Mouse (Mus musculus): ENCODE measurements around the gene Gm19402. TPM values are rescaled to one million over a fixed set of nuclear protein-coding genes. Genes with fewer than 3 reads are reported as not detected.

The Gm19402 gene
- polyA plus RNA-seq, 1 experiment from 2014 or later, result not detected

DNA sequence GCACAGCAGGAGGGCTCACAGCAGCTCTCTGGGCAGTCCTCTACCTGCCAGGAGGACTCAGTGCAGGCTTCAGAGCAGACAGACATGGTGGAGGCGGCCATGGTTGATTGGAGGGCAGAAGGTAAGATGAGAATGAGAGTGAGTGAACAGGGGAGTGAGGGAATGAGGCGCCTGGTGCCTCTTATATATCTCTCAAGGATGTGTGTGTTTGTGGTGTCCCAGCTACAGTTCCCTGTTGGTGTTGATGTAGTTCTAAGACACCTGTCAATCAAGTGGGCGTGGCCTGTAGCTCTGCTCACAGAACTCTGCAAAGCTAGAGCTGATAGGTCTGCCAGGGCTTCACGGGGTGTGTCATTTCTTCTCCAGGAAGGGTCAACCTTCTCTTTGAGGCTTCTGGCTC, 6.6 kb upstream of the Gm19402 start, which contains the start of gene Gm9508:
Gene Gm9508, minus strand, starts transcription at position 101 of the 400 bp plus-strand sequence.
- ATAC-seq (ENCODE audit: low FRiP score), result no peak
- H3K27me3 ChIP-seq, result 0 out of 2 replicates have a peak, but pooled peaks cover 5% of the 10 kb centered on the region
- 40% methylated on average over 4 of the region's 4 CpGs for WGBS
- H3K4me2 ChIP-seq (replicated peaks), result no peak within 1 kb of the TSS
- H3K9me3 ChIP-seq (replicated peaks), result 0 out of 2 replicates have a peak, but pooled peaks cover 3% of the 10 kb centered on the region
- no peak within 1 kb of the TSS for H3K9ac ChIP-seq
- peaks cover 4% of the 10 kb centered on the region for H3K4me1 ChIP-seq
- H3K36me3 ChIP-seq, result no peaks in the 10 kb centered on the region
- H3K4me3 ChIP-seq, result no peak within 1 kb of the TSS
- H3K27ac ChIP-seq, result no peak within 1 kb of the TSS

DNA sequence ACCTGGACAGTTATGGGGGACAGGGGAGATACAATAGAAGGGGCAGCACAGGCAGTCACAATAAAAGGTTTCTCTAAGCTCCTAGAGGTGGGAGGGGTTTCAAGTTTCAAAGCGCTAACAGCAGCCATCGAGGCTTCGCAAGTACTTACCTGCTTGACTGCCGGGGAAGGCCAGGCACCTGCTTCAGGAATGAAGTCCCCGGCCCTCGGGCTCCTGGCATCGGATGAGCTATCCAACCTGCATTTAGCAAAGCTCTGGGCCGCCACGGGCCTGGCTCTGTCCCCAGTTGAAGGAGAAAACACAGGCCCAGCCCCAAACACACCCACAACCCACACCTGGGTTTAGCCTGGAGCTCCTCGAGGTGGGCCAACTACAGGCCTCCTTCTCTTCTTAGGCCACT, 3.5 kb downstream of the Gm19402 start:
- Histone ChIP-seq H3K9me3 (replicated peaks) (no peaks in the 10 kb centered on the region), H3K4me3 (no peak overlapping the region), H3K9ac (no peak overlapping the region), H3K4me2 (replicated peaks) (no peak overlapping the region), H3K27me3 (peaks cover 46% of the 10 kb centered on the region), H3K36me3 (no peaks in the 10 kb centered on the region), H3K4me1 (peaks cover 25% of the 10 kb centered on the region), H3K27ac (no peak overlapping the region)
- no peak for ATAC-seq (ENCODE audit: low FRiP score)
- WGBS, result 35% methylated on average over 10 of the region's 10 CpGs

DNA sequence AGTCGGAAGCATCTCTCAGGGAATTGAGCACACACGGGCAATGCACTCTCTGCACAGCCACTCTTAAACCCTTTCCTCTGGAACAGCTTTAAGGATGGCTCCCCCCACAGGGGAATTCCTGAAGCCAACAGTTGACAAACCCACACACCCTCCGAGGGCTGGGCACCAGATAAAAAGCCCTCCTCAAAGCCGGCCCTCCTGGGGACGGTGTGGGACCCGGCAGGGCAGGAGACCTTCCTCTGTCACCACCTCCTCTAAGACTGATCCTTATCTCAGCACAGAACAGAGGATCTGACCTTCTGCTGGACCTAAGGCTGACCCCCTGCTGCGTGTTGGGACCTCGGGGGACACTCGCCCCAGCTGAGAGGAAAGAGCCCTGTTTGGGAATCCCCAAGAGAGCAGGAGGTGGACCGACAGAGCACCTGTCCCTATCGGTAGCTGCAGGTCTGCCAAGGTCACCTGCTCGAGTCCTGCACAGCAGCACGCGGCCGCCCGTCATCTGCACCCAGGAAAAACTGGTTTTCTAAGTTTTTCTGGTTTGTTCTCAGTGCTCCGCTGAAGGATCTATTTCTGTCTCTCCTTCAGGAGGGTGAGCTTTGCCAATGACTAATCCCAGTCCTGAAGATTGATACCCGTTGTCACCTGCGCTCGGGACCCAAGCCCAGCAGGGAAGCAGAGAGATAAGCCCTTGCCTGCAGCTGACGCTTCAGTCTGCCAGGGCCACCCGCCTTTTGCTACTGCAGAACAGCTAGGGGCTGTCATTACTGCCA, 4.5 kb downstream of the Gm19402 start, which contains the start of gene Tspear:
Gene Tspear, plus strand, starts transcription at position 675 of the 770 bp plus-strand sequence.
- no peak for ATAC-seq (ENCODE audit: low FRiP score)
- H3K4me3 ChIP-seq, result no peak within 1 kb of the TSS
- H3K27ac ChIP-seq, result no peak within 1 kb of the TSS
- WGBS, result 6% methylated on average over 22 of the region's 22 CpGs
- H3K4me1 ChIP-seq, result peaks cover 25% of the 10 kb centered on the region
- H3K36me3 ChIP-seq, result no peaks in the 10 kb centered on the region
- no peaks in the 10 kb centered on the region for H3K9me3 ChIP-seq (replicated peaks)
- no peak within 1 kb of the TSS for H3K9ac ChIP-seq
- H3K27me3 ChIP-seq, result peaks cover 42% of the 10 kb centered on the region
- H3K4me2 ChIP-seq (replicated peaks), result no peak within 1 kb of the TSS

DNA sequence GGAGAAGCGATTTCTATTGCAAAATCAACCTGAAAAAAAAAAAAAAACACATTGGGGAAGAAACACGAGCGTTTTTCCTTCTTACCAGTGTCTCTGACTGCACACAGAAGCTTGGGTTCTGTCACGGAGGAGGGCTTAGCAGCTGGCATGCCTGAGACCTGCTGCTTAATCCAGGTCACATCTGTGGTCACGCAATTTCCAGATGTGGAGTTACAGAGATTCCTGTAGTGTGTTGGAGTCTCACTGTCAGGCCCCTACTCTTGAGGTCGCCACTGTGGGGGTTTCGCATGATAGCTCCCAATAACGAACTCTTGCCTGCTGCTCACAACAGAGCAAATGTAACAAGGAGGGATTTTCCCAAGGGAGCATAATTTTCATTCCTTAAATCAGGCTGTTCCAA, 6.4 kb downstream of the Gm19402 start:
- no peak for ATAC-seq (ENCODE audit: low FRiP score)
- no peaks in the 10 kb centered on the region for H3K36me3 ChIP-seq
- H3K9me3 ChIP-seq (replicated peaks), result no peaks in the 10 kb centered on the region
- H3K27ac ChIP-seq, result no peak overlapping the region
- H3K4me3 ChIP-seq, result no peak overlapping the region
- 35% methylated on average over 8 of the region's 8 CpGs for WGBS
- peaks cover 17% of the 10 kb centered on the region for H3K4me1 ChIP-seq
- H3K27me3 ChIP-seq, result peaks cover 50% of the 10 kb centered on the region
- no peak overlapping the region for H3K9ac ChIP-seq
- no peak overlapping the region for H3K4me2 ChIP-seq (replicated peaks)

DNA sequence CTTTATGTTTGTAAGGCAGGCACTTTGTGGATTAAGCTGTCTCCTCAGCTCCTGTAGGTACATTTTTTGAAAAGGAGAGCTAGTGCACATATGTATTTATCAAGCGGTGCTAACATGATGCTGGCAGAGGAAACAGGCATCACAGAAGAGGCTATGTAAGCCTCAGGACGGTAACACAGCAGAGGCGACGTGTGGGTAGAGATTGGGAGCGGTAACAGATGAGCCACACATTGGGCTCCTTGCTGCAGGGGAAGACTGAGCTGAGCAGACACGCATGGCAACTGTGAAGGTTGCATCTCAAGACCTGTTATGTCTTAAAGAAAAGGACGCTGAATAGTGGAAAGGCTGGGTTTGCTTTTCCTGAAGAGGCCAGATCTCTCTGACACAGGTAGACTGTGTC, 7.6 kb downstream of the Gm19402 start:
- no peak for ATAC-seq (ENCODE audit: low FRiP score)
- Histone ChIP-seq H3K27me3 (peaks cover 59% of the 10 kb centered on the region), H3K36me3 (no peaks in the 10 kb centered on the region), H3K9ac (no peak overlapping the region), H3K27ac (no peak overlapping the region), H3K4me2 (replicated peaks) (no peak overlapping the region), H3K4me3 (no peak overlapping the region), H3K4me1 (peaks cover 21% of the 10 kb centered on the region), H3K9me3 (replicated peaks) (no peaks in the 10 kb centered on the region)
- 78% methylated on average over 7 of the region's 7 CpGs for WGBS

DNA sequence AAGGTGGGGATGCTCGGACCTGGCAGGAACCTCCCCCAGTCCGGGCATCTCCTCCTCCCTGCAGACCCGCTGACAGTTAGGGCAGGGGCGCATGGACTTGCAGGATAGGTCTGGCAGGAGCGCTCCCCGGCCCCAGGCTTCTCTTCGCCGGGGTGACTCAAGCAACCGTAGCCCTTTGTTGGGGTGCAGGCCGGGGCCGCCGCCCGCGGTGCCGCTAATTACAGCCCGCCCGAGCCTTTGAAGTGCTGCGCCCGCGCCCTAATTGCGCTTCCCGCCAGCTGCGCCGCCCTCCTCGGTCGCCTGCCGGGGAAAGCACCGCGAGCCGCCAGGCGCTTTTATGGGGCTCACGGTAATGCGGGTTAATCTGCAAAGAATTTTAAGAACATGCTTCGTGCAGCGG, 13.0 kb downstream of the Gm19402 start:
- Histone ChIP-seq H3K4me2 (replicated peaks) (peak overlapping the region; percentile 62), H3K4me3 (peak overlapping the region; percentile 28), H3K9ac (peak overlapping the region; percentile 38), H3K27ac (no peak overlapping the region), H3K4me1 (peaks cover 14% of the 10 kb centered on the region), H3K36me3 (no peaks in the 10 kb centered on the region), H3K27me3 (peaks cover 49% of the 10 kb centered on the region), H3K9me3 (replicated peaks) (no peaks in the 10 kb centered on the region)
- WGBS, result under 1% methylated on average over 29 of the region's 35 CpGs
- ATAC-seq (ENCODE audit: low FRiP score), result peak; percentile 64

DNA sequence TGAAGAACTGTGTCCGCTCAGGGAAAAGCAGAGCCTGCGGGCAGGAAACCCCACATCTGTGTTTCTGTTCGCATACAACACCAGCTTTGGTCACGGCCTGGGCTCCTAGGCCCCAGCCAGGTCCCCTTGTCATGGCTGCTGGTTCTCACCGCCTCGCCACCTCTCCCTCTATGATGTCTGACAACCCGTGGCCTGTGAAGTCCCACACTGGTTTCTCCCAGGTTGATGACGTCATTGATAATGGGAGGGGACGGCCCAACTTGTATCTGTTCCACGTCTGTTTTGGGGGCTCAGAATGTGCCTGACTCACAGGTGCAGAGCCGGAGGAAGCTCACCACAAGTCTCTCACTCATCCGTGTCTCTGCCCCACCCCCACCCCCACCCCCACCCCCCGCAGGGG, 16.8 kb downstream of the Gm19402 start:
- 59% methylated on average over 13 of the region's 13 CpGs for WGBS

DNA sequence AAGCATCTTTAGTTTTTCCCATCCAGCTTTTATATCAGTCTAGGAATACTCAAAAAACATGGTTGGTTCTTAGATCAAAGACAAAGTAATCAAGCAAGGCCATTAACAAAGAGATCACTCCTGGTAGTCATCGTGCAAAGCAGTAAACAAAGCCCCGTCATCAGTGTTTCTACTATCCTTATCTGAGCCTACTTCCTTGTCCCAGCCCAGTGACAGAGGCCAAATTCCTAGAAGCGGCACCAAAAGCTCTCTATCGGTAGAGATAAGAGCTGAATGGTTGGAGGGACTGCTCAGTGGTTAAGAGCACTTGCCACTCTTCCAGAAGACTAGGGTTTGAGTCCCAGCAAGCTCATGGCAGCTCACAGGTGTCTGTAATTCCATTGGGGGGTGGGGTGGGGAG, 19.0 kb downstream of the Gm19402 start:
- WGBS, result 88% methylated on average over 4 of the region's 4 CpGs
- Histone ChIP-seq H3K27ac (no peak overlapping the region), H3K27me3 (peaks cover 14% of the 10 kb centered on the region), H3K9me3 (replicated peaks) (no peaks in the 10 kb centered on the region), H3K4me1 (no peaks in the 10 kb centered on the region), H3K4me2 (replicated peaks) (no peak overlapping the region), H3K36me3 (no peaks in the 10 kb centered on the region), H3K9ac (no peak overlapping the region), H3K4me3 (no peak overlapping the region)
- ATAC-seq (ENCODE audit: low FRiP score), result no peak

More for the DNA sequence above, 16.8 kb downstream of the Gm19402 start:
- H3K27ac ChIP-seq, result no peak overlapping the region
- H3K4me2 ChIP-seq (replicated peaks), result no peak overlapping the region
- no peak overlapping the region for H3K9ac ChIP-seq
- no peak for ATAC-seq (ENCODE audit: low FRiP score)
- H3K4me3 ChIP-seq, result no peak overlapping the region
- H3K27me3 ChIP-seq, result peaks cover 37% of the 10 kb centered on the region
- no peaks in the 10 kb centered on the region for H3K9me3 ChIP-seq (replicated peaks)
- no peaks in the 10 kb centered on the region for H3K36me3 ChIP-seq
- H3K4me1 ChIP-seq, result peaks cover 14% of the 10 kb centered on the region

DNA sequence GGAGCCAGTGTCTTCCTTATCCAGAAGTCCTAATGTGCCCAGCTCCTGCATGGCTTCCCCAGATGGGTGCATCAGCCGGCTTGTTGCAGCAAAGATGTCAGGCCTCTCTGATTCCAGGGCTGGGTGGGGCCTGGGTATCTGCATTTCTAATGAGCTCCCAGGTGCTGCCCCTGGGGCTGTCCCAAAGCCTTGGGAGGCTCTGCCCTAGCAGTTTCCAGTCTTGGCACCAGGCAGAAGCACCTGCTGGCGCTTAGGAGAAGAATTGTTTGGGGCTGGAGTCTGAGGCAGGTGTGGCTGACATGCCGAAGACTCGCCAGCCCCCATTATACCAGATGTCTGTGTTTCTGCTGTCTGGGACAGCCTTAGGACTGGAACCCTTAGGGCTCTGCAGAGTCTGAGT, 19.8 kb downstream of the Gm19402 start:
- no peak overlapping the region for H3K4me3 ChIP-seq
- 81% methylated on average over 4 of the region's 4 CpGs for WGBS
- no peak for ATAC-seq (ENCODE audit: low FRiP score)
- no peak overlapping the region for H3K4me2 ChIP-seq (replicated peaks)
- H3K4me1 ChIP-seq, result no peaks in the 10 kb centered on the region
- H3K9ac ChIP-seq, result no peak overlapping the region
- H3K27ac ChIP-seq, result no peak overlapping the region
- no peaks in the 10 kb centered on the region for H3K9me3 ChIP-seq (replicated peaks)
- H3K27me3 ChIP-seq, result peaks cover 6% of the 10 kb centered on the region
- H3K36me3 ChIP-seq, result no peaks in the 10 kb centered on the region

DNA sequence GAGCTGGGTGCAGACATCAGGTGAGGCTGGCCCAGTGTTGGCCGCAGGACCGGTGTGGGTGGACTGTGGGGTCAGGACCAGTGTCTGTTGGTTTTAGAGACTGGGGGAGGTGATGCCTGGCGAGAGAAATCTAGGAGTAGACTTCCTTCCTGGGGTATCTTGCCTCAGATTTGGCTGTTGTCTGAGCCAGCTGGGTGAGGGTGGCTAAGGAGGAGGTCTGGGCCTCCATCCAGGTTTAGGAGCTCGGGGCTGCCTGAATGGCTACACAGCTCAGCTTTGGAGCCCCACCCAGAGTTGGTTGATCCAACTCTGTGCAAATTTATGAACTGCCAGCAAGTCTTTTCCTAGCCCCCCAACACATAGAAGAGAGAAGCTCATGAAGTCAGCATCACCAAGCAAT, 23.2 kb downstream of the Gm19402 start:
- 86% methylated on average over 4 of the region's 4 CpGs for WGBS
- Histone ChIP-seq H3K4me2 (replicated peaks) (no peak overlapping the region), H3K9me3 (replicated peaks) (no peaks in the 10 kb centered on the region), H3K27me3 (peaks cover 9% of the 10 kb centered on the region), H3K9ac (no peak overlapping the region), H3K27ac (no peak overlapping the region), H3K4me3 (no peak overlapping the region), H3K36me3 (no peaks in the 10 kb centered on the region), H3K4me1 (0 out of 2 replicates have a peak, but pooled peaks cover 3% of the 10 kb centered on the region)
- ATAC-seq (ENCODE audit: low FRiP score), result no peak

DNA sequence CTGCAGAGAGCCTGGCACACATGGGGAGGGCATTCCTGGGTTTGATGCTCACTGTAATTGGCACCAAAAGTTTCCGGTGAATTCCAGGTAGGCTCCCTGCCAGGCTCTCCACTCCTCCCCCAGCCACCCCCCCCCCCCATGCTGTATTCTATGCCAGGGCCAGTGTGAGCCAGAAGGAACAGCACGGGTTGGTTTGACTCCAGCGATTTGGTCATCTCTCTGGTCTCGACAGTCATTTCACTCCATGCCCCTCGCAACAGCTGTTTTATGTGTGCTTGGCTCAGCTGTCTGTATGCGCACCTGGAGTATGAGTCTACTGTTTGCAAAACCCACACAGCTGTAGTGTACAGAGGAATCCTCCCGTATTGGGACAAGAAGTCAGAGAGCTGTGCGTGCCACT, 24.2 kb downstream of the Gm19402 start:
- Histone ChIP-seq H3K27ac (no peak overlapping the region), H3K9ac (no peak overlapping the region), H3K4me2 (replicated peaks) (no peak overlapping the region), H3K4me3 (no peak overlapping the region), H3K4me1 (0 out of 2 replicates have a peak, but pooled peaks cover 3% of the 10 kb centered on the region), H3K9me3 (replicated peaks) (no peaks in the 10 kb centered on the region; the same call in 1 of the 2 replicates), H3K36me3 (no peaks in the 10 kb centered on the region), H3K27me3 (peaks cover 9% of the 10 kb centered on the region)
- WGBS, result 76% methylated on average over 8 of the region's 8 CpGs
- no peak for ATAC-seq (ENCODE audit: low FRiP score)

DNA sequence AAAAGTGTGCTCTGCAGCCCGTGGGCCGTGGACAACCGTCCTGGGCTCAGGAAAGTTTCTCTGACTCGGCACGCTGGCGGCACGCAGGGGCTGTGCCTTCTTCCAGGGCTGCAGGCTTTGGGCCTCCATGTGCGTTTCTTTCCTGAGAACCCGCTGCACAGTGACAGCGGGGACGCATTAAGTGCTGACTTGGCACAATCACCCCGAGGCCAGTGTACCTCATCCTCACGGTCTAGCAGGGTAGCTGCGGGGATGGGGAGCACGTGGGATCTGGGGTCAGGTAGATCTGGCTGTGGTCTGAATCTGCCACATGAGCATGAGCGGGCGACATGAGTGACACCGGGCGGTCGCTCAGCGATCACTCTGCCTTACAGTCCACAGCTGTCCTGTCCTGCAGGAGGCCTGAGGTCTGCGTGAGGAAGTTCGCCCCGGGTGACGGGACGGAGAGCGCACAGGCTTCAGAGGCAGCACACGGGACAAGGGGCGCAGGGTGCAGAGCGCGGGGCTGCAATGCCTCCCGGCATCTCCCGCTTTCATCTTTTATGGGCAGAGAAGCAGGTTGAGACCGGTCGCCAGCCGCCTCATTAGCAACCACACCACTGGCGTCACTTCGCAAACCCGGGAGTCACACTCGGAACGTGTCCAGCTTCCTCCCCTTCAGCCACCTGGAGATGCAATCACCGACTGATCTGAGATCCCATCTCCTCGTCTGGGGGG, 26.4 kb downstream of the Gm19402 start:
- Histone ChIP-seq H3K27me3 (peaks cover 9% of the 10 kb centered on the region), H3K4me2 (replicated peaks) (peak overlapping the region; percentile 16; the same call in 1 of the 2 replicates), H3K27ac (no peak overlapping the region), H3K4me1 (0 out of 2 replicates have a peak, but pooled peaks cover 3% of the 10 kb centered on the region), H3K4me3 (no peak overlapping the region), H3K9me3 (replicated peaks) (peaks cover 6% of the 10 kb centered on the region), H3K9ac (no peak overlapping the region), H3K36me3 (no peaks in the 10 kb centered on the region)
- 50% methylated on average over 43 of the region's 43 CpGs for WGBS
- ATAC-seq (ENCODE audit: low FRiP score), result no peak

Data from hindbrain, embryonic 12.5 days (tissue).